Mouse (Mus musculus) G1E-ER4 (cell line): ENCODE measurements around the gene Plekha3. TPM values are rescaled to one million over a fixed set of nuclear protein-coding genes. Genes with fewer than 3 reads are reported as not detected.

Source experiments
- GATA1 ChIP-seq: IDR thresholded peaks from one replicate; pipeline ENCODE4 v1.8.0; 2012; ENCODE audit warnings: low read length, inconsistent platforms
- polyA plus RNA-seq: library from polyadenylated mRNA; stranded (reverse); fragments of >175 nt; gene quantifications from 2 replicates; pipeline ENCODE4 v1.2.3, GENCODE M21; 2012

Gene Plekha3
- 3.0 and 5.1 TPM in 2 replicates for polyA plus RNA-seq

DNA sequence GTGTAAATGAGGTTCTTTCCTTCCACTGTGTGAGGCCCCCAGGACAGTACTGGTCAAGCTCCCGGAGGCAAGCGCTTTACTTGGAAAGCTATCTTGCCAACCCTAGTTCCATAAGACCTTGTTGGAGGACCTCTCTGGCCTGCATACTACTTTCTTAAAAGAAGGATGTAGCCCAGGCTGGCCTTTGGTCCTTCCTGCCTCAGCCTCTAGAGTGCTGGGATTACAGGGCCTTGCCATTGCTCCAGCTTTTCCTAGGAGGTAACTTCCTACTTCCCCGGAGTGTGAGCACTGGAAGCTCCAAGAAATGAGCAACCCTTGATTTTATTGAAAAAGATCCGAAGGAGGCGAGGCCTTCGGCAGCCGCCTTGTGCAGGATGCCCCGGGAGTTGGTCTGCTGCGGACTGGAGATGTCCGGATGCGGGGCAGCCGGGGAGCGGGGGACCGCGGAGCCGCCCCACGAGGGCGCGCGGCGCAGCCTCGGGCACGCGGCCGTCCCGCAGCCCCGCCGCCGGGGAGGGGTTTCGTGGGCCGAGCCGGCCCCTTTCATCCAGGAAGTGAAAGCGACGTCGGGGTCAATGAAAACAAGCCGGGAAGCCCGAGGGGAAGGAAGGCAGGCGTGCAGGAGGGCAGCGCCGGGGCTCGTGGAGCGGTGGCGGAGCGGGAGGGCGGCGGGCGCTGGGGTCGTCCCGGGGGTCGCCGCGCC, at the start of gene Plekha3:
Gene Plekha3 (plus strand): TSS at position 557 of the 703 bp plus-strand sequence.
- TF ChIP-seq GATA1, result no peak

DNA sequence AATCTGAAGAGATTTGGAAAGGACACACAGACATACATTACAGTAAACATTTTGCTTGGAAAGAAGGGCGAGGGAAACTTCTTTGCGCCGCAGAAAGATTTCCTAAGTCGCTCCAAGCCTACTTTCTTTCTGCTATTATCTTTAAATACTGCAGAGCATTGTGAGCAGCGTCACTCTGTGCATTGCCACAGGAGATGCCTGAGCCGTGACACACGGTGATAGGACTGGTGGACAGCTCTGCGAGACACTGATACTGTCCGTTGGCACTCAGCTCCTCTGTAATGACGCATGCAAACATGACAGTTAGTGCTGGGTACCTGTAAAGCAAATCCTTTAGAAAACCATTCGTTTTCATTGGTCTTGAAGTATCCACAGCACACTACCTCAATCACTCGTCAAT, 44.8 kb upstream of the Plekha3 start:
- no peak for TF ChIP-seq GATA1

DNA sequence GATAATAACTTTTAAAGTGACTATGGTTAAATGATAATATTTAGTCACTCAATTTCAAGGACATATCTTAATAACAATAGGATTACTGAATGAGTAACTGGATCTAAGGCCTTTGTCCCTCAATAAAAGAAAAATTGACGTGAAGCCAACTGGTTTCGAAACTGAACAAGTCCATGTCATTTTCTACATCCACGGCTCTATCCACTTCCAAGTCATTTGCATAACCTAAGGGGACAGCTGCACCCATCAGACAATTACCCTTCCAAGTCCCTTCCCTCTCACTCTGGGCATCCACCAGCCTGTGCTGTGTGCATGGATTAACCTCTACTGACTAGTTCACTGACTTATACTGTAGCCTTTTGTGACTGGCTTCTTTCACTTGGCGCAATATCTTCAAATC, 43.5 kb upstream of the Plekha3 start:
- no peak for TF ChIP-seq GATA1

DNA sequence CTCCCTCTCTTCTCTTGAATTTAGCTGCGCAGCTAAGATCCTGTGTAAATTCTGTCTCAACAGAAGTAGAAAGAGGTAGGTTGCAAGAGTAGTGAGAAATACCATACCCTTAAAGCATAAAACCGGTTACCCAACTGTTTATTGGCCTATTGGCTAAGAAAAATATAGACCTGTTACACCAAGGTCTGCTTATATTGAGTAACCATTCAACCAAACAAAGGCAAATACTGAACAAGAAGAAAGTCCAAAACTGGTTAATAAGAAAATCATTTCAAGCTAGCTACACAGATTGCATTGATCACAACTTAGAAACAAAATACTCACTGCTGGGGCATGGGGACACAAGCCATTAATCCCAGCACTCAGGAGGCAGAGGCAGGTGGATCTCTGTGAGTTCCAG, 35.4 kb upstream of the Plekha3 start:
- TF ChIP-seq GATA1, result no peak

DNA sequence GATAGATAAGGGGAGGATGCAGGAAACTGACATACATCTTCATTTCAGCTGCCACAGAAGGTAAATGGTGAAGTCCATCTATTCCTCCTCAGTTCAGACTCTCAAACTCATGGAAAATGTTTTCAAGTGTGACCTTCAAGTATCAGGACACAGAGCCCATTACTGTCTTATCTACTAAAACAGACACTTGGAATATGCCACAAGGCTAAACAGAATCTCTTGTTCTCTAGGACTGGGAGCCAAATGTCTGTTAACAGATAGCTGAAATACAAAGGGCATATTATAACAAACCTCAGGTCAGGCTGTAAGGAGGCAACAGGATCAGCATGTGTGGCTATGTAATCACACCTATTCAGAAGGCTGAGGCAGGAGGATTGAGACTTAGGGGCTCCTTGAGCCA, 31.3 kb upstream of the Plekha3 start:
- no peak for TF ChIP-seq GATA1

DNA sequence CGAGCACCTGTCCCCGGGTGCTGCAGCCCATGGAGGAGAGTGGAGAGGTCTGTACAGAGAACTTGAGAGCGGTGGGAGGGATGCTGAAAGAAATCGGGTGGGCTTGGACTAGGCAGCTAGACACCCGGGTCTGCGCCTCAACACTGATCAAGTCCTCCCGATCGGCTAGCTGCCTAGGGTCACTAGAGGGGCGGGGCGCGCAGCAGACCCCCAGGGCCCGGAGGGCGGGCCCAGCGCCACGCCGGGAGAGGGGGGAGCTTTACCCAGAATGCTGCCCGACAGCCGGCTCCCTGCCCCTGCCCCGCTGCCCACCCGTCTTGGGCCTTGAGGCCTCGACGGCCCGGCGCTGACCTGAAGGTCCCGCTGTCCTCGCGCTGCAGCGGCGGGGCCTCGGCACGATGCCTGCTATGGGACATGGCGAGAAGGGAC, 27.6 kb upstream of the Plekha3 start:
- TF ChIP-seq GATA1, result no peak

DNA sequence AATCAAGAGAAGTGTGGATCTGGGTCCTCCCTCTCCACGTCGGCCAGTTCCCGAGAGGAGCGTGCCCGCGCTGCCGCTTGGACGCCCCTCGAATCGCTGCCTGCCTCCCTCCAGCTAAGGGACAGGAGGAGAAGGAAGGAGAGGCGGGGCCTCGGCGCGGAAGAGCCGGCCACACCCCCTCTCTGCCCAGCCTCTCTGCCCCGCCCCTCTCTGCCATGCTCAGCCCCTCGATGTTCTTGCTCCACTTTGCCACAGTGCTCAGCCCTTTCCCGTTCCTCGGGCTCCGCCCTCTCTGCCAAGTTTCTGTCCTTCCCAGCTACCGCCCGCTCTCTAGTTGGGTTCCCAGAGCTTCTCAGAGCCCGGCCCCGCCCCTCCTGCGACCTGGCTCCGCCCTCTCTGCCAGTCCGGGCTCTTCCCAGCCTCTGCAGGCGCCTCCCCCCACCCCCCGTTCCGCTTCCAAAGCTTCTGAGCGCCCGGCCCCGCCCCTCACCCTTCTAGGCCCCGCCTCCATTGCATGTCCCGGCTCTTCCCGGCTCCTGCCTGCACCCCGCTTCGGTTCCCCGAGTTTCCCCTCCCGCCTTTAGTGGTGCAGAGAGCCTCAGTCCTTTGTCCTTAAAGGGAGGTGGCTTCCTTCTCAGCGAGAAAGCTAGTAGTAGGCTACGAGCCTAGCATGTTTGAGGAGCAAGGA, 27.1 kb upstream of the Plekha3 start, which contains the start of the genes Prkra and Pjvk:
Gene Prkra (minus strand): TSS at position 133 of the 688 bp plus-strand sequence.
Gene Pjvk (plus strand): TSS at position 594 of the 688 bp plus-strand sequence.
- TF ChIP-seq GATA1, result no peak

DNA sequence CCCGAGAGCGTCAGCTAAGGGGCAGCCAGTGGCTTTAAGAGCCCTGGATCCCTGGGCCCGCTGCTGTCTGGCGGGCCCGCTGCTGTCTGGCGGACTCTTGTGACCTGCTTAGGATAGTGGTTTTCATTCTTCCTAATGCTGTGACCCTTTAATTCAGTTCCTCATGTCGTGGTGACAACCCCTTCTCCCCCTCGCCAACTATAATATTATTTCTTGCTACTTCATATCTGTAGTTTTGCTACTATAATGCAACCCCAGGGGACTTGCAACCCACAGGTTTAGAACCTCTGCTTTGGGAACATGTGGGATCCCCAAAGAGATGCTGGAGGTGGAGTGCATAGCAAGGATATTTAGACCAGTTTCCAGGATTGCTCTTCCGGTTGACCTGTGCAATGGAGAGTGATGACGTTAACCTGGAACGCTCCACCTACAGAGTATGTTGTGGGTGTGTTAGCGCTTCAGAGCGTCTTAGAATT, 26.4 kb upstream of the Plekha3 start:
- no peak for TF ChIP-seq GATA1

DNA sequence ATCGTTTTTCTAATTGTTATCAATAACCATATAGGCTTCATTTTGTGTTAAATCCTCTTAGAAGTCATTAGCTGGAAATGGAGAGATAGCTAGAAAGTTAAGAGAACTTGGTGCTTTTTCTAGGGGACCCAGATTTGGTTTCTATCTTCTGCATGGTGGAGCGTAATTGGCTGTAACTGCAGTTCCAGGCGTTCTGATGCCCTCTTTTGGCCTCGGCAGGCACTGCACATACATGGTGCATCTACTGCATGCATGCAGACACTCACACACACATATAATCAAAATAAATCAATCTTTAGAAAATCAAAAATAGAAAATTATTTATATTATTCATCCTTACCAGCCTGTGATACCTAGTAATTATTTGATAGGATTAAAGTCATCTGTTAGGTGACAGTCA, 22.0 kb upstream of the Plekha3 start:
- no peak for TF ChIP-seq GATA1

DNA sequence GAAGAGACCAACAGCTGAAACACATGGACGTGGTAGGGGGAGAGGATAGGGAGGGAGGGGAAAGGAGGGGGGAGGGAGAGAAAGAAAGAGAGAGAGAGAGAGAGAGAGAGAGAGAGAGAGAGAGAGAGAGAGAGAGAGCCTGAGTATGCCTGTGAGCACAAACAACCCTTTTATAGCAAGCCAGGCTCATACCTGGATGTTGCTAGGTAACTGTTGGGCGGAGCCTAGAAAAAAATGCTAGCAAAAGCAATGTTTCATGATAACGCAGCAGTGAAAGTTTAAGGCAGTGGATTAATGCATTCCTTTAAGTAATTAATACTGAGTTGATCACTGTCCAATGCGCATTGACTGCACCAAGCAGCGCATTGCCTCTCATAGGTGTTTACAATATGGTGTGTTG, 20.4 kb upstream of the Plekha3 start:
- TF ChIP-seq GATA1, result no peak

DNA sequence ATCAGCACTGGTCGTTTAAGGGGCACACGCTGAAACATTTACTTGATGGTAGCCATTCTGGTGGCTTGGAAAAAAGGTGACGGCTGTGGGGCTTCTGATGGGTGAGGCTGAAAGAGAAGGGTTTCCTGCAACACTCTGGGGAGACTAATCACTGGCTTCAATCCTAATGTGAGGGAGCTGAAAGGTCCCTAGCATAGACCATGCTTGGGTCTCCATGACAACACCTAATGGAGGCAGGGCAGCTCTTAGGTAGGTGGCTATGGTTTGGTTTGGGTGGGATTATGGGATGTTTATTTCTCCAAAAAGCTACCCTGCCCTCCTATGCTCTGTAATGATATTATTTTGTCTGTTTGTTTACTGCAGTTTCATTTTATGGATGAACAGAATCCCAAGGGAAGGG, 19.6 kb upstream of the Plekha3 start:
- TF ChIP-seq GATA1, result no peak

DNA sequence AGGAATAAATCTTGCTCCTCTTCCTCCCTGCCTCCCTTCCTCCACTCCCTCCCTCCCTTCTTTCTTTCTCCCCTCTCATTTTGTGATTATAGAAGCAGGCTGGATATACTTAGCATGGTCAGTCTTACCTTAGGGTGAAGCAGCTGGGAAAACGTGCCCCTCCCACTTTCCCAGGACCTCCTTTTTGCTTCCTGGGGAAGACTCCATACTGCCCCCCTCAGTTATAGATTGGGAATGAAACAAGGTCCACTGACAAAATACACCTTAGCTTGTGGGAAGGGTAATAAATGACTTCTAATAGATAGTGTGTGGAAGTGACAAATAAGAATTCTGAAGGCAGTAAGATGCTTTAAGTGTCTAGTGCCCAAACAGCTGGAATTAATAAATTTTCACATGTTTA, 19.1 kb upstream of the Plekha3 start:
- no peak for TF ChIP-seq GATA1

DNA sequence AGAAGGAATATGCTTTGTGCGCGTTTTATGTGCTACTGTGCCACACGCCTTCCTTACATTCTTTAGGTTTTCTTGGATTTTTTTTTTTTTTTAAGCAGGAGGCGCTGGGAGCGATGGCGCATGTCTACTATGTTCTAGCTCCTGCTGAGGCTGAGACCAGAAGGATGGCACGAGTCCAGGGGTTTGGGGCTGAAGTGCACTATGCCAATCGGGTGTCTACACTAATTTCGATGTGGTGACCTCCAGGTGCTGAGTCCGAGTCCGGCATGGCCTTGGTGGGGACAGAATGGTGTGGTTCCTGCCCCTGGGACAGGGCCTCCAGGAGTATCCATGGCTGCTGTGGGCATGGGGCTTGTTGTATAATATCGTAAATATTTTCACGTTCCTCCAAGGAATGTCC, 16.5 kb upstream of the Plekha3 start:
- no peak for TF ChIP-seq GATA1

DNA sequence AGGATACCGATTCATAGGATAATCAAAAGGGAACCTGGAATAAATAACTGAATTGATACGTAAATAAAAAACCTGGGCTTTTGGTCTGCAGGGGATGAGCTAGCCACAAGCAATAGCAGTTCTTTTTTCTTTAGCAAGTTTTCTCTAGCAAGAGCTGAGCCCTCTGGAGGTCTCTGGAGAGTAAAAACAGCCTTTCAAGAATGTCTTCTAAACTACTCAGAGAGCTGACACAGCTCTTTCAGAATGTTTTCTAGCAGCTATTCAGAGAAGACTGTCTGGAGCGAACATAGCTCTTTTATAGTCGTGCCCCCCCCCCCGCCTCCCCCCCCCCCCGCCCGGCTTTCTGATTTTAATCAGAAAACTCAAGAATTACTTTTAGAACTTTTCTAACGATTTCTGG, 15.7 kb upstream of the Plekha3 start:
- TF ChIP-seq GATA1, result no peak

DNA sequence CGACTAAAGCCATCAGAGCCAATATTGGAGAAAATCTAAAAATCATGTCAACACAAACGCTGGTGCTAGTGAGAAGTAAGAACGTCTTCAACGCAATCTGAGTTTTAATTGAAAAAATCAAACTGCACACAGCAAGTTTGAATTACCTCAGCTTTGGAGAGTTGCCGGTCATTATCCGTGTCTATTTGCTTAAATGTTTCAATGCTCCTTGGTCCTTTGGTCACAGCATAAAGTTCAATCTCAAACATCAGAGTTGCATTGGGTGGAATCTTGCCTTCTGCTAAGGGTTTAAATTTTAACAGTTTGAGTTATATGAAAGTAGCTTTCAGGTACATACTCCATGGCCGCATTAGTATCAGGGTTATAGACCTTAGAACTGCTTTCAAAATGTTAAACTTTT, 9.6 kb upstream of the Plekha3 start:
- TF ChIP-seq GATA1, result no peak

DNA sequence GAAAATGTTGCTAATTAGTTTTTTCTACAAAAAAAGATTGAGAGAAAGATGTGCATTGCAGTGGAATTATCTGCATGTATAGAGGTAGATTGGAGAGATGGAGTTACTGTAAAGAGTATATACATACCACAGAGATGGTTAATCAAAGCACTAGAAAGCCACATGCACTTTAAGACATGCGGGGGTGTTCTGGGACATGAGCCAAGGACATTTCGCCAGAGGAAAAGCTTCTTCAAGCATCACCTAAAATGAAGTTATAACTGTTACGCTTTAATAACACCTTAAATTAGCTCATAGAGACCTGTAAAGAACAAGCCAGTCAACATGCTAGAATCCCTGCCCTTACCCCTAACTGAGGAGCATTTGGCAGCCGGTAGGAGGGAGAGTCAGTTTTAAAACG, 7.9 kb upstream of the Plekha3 start:
- TF ChIP-seq GATA1, result no peak

DNA sequence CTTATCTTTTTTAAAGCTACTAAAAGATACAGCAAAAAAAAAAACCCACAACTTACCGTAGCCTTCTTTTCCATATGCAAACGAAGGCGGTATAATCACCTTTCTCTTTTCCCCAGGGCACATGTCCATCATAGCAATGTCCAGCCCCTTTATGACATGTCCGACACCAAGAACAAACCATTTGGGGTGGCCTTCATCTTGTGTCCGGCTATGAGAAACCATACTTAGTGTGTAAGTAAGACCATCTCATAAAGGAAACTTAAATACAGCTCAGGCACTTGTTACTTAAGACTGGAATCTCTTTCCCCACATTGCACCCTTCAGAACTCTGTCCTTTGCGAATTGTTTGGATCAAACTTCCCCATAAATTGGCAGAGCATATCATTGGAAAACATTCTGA, 3.4 kb upstream of the Plekha3 start:
- TF ChIP-seq GATA1, result no peak
